Mouse (Mus musculus): ENCODE measurements around the gene Gramd1b. TPM values are rescaled to one million over a fixed set of nuclear protein-coding genes. Genes with fewer than 3 reads are reported as not detected.

The Gramd1b gene
- total RNA-seq (2014; rRNA removed) = 40.4 and 57.2 TPM in 2 replicates
- 15.8 and 16.7 TPM in 2 replicates for polyA plus RNA-seq (2015; fragmentation: Nextera tagmentation; extraction: Ambion mirVana)

- no peaks in the 10 kb centered on the region for H3K27me3 ChIP-seq (ENCODE audit: insufficient read depth, low read length)
- H3K4me2 ChIP-seq (ENCODE audit: low read depth, low read length) = peak within 1 kb of the TSS; percentile 89
- H3K9ac ChIP-seq (replicated peaks; ENCODE audit: low read length) = peak within 1 kb of the TSS; percentile 74
- H3K9me3 ChIP-seq (ENCODE audit: low read length) = no peaks in the 10 kb centered on the region
- H3K4me1 ChIP-seq (ENCODE audit: insufficient read depth, low read length) = no peaks in the 10 kb centered on the region
- DNase-seq (ENCODE audit: low spot score) (peak; percentile 54), ATAC-seq (peak; percentile 84)
- H3K4me3 ChIP-seq (ENCODE audit: low read length) = peak within 1 kb of the TSS; percentile 67
- peak within 1 kb of the TSS; percentile 62 for H3K27ac ChIP-seq
- WGBS = under 1% methylated on average over 40 of the region's 40 CpGs
- H3K36me3 ChIP-seq (ENCODE audit: insufficient read depth, low read length) = no peaks in the 10 kb centered on the region
- TF ChIP-seq CTCF (IDR thresholded peaks at IDR 0.05; ENCODE audit: low read depth) = peak; percentile 39
Observed at GRCm38 (mm10) chr9:40531027-40531621, at the start of gene Gramd1b. Gene Gramd1b (minus strand): TSS chr9:40531383.

GRCm38 (mm10) chr9:40578726-40579625, 47.8 kb upstream of the Gramd1b start:
- ATAC-seq = peak; percentile 27
- H3K9ac ChIP-seq (replicated peaks; ENCODE audit: low read length) = no peak overlapping the region
- DNase-seq (ENCODE audit: low spot score) = no peak
- H3K36me3 ChIP-seq (ENCODE audit: insufficient read depth, low read length) = no peaks in the 10 kb centered on the region
- no peak overlapping the region for H3K4me3 ChIP-seq (ENCODE audit: low read length)
- no peaks in the 10 kb centered on the region for H3K9me3 ChIP-seq (ENCODE audit: low read length)
- no peaks in the 10 kb centered on the region for H3K27me3 ChIP-seq (ENCODE audit: insufficient read depth, low read length)
- no peak overlapping the region for H3K27ac ChIP-seq
- H3K4me2 ChIP-seq (ENCODE audit: low read depth, low read length) = no peak overlapping the region
- no peak for TF ChIP-seq CTCF (IDR thresholded peaks at IDR 0.05; ENCODE audit: low read depth)
- no peaks in the 10 kb centered on the region for H3K4me1 ChIP-seq (ENCODE audit: insufficient read depth, low read length)
- WGBS = 64% methylated on average over 11 of the region's 11 CpGs

DNA sequence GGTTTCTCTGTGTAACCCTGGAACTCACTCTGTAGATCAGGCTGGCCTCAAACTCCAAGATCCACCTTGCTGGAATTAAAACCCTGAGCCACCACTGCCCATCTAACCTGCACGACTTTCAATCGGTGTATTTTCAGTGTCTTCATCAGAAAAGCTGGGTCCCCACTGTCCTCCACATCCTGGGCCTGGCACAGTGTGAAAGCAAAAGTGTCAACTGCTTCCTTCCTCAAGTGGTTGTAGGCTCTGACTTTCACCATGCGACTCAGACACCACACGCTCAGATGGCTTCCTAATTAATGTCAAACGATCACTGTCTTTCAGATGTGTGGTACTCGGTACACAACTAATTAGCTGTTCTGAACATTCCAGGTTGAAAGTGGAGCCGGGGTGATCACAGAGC, 45.9 kb upstream of the Gramd1b start:
- ATAC-seq (no peak), DNase-seq (ENCODE audit: low spot score) (no peak)
- Histone ChIP-seq H3K36me3 (ENCODE audit: insufficient read depth, low read length) (no peaks in the 10 kb centered on the region), H3K9me3 (ENCODE audit: low read length) (no peaks in the 10 kb centered on the region), H3K27me3 (ENCODE audit: insufficient read depth, low read length) (no peaks in the 10 kb centered on the region), H3K4me2 (ENCODE audit: low read depth, low read length) (no peak overlapping the region), H3K9ac (replicated peaks; ENCODE audit: low read length) (no peak overlapping the region), H3K4me1 (ENCODE audit: insufficient read depth, low read length) (no peaks in the 10 kb centered on the region), H3K27ac (no peak overlapping the region), H3K4me3 (ENCODE audit: low read length) (no peak overlapping the region)
- no peak for TF ChIP-seq CTCF (IDR thresholded peaks at IDR 0.05; ENCODE audit: low read depth)
- 78% methylated on average over 7 of the region's 7 CpGs for WGBS

GRCm38 (mm10) chr9:40575053-40575985, 44.1 kb upstream of the Gramd1b start:
- Histone ChIP-seq H3K4me1 (ENCODE audit: insufficient read depth, low read length) (no peaks in the 10 kb centered on the region), H3K9ac (replicated peaks; ENCODE audit: low read length) (no peak overlapping the region), H3K9me3 (ENCODE audit: low read length) (no peaks in the 10 kb centered on the region), H3K27ac (peak overlapping the region; percentile 17; the same call in 1 of the 2 replicates), H3K4me2 (ENCODE audit: low read depth, low read length) (no peak overlapping the region), H3K36me3 (ENCODE audit: insufficient read depth, low read length) (no peaks in the 10 kb centered on the region), H3K27me3 (ENCODE audit: insufficient read depth, low read length) (no peaks in the 10 kb centered on the region), H3K4me3 (ENCODE audit: low read length) (no peak overlapping the region)
- 57% methylated on average over 14 of the region's 14 CpGs for WGBS
- DNase-seq (ENCODE audit: low spot score) (peak; percentile 18), ATAC-seq (peak; percentile 25; the same call in 1 of the 2 replicates)
- no peak for TF ChIP-seq CTCF (IDR thresholded peaks at IDR 0.05; ENCODE audit: low read depth)

DNA sequence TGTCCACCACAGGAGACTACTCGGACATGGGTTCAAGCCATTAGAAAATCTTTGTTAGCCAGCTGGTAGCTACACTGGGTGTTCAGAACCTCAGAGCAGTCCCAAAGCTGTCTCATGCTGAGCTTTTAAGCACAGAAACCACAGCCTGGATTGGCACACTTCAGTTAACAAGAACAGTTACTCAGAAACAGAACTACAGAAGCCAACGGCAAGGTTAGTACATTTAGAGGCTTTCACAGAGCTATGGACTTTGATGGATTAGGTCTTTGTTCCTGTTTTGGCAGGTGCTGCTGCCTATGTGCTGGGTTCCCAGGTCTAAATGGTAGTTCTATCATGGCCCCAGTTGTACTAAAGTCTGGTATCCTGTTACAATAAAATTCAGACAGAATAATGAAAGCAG, 40.1 kb upstream of the Gramd1b start:
- Histone ChIP-seq H3K4me2 (ENCODE audit: low read depth, low read length) (no peak overlapping the region), H3K36me3 (ENCODE audit: insufficient read depth, low read length) (no peaks in the 10 kb centered on the region), H3K27ac (no peak overlapping the region), H3K9me3 (ENCODE audit: low read length) (no peaks in the 10 kb centered on the region), H3K4me1 (ENCODE audit: insufficient read depth, low read length) (no peaks in the 10 kb centered on the region), H3K9ac (replicated peaks; ENCODE audit: low read length) (no peak overlapping the region), H3K27me3 (ENCODE audit: insufficient read depth, low read length) (no peaks in the 10 kb centered on the region), H3K4me3 (ENCODE audit: low read length) (no peak overlapping the region)
- ATAC-seq (no peak), DNase-seq (ENCODE audit: low spot score) (no peak)
- WGBS = 57% methylated on average over 2 of the region's 2 CpGs
- TF ChIP-seq CTCF (IDR thresholded peaks at IDR 0.05; ENCODE audit: low read depth) = no peak

- ATAC-seq (peak; percentile 64; the same call in 1 of the 2 replicates), DNase-seq (ENCODE audit: low spot score) (peak; percentile 53)
- Histone ChIP-seq H3K9ac (replicated peaks; ENCODE audit: low read length) (no peak overlapping the region), H3K27me3 (ENCODE audit: insufficient read depth, low read length) (no peaks in the 10 kb centered on the region), H3K4me3 (ENCODE audit: low read length) (no peak overlapping the region), H3K9me3 (ENCODE audit: low read length) (no peaks in the 10 kb centered on the region), H3K4me2 (ENCODE audit: low read depth, low read length) (no peak overlapping the region), H3K36me3 (ENCODE audit: insufficient read depth, low read length) (no peaks in the 10 kb centered on the region), H3K27ac (peak overlapping the region; percentile 28; the same call in 1 of the 2 replicates), H3K4me1 (ENCODE audit: insufficient read depth, low read length) (no peaks in the 10 kb centered on the region)
- WGBS = 50% methylated on average over 8 of the region's 8 CpGs
- peak; percentile 28; the same call in 1 of the 2 replicates for TF ChIP-seq CTCF (IDR thresholded peaks at IDR 0.05; ENCODE audit: low read depth)
Observed at GRCm38 (mm10) chr9:40568070-40568469, 36.9 kb upstream of the Gramd1b start.
